Mouse (Mus musculus): Measurements from ENCODE around the gene Mttp.

- TF ChIP-seq CTCF (IDR thresholded peaks at IDR 0.05; ENCODE audit: extremely low read depth, insufficient read depth, insufficient read length, insufficient replicate concordance) (no peak), POLR2A (IDR thresholded peaks at IDR 0.05; ENCODE audit: low read depth, low read length) (no peak)
Observed at GRCm38 (mm10) chr3:138068103-138068502, 76.7 kb downstream of the Mttp start.
